Mouse (Mus musculus) kidney, embryonic 15.5 days (tissue): Measurements from ENCODE around the gene Arpc5l. TPM values are rescaled to one million over a fixed set of nuclear protein-coding genes. Genes with fewer than 3 reads are reported as not detected.
A peak's percentile ranks its signal among the peaks of the same experiment; 100 is the strongest.
"Not testable (repeated sequence)": the region's sequence is repeated elsewhere in the genome, so short reads cannot be mapped to it uniquely, and the experiment has no call there.

Experiments
- ATAC-seq: fragments of 200-750 bp; cut with Nextera tagmentation; replicated peaks from 2 replicates; pipeline ENCODE4 v1.8.0; 2017; ENCODE audit warnings: moderate TSS enrichment; ENCODE audit not compliant: low FRiP score
- H3K27ac ChIP-seq: fragments of 300-500 bp; sonication (generic); 2 replicates; pipeline ENCODE4 v1.5.1; 2015; ENCODE audit warnings: mild to moderate bottlenecking, inconsistent platforms
- H3K27me3 ChIP-seq: fragments of 300-500 bp; sonication (generic); 2 replicates; pipeline ENCODE4 v1.6.1; 2015; ENCODE audit warnings: inconsistent platforms
- H3K36me3 ChIP-seq: fragments of 300-500 bp; sonication (generic); 2 replicates; pipeline ENCODE4 v1.6.1; 2015; ENCODE audit warnings: inconsistent platforms
- H3K4me1 ChIP-seq: fragments of 300-500 bp; sonication (generic); 2 replicates; pipeline ENCODE4 v1.6.1; 2015; ENCODE audit warnings: inconsistent platforms
- H3K4me2 ChIP-seq: fragments of 300-500 bp; sonication (generic); 2 replicates; pipeline ENCODE4 v1.6.1; 2015; ENCODE audit warnings: moderate library complexity, mild to moderate bottlenecking, inconsistent platforms
- H3K4me3 ChIP-seq: fragments of 300-500 bp; sonication (generic); replicated peaks from 2 replicates; pipeline ENCODE4 v1.5.1; 2015; ENCODE audit warnings: mild to moderate bottlenecking, inconsistent platforms
- H3K9ac ChIP-seq: fragments of 300-500 bp; sonication (generic); 2 replicates; pipeline ENCODE4 v1.6.1; 2015; ENCODE audit warnings: mild to moderate bottlenecking, inconsistent platforms
- H3K9me3 ChIP-seq: fragments of 300-500 bp; sonication (generic); replicated peaks from 2 replicates; pipeline ENCODE4 v1.6.1; 2016; ENCODE audit warnings: inconsistent platforms
- WGBS: fragments of 180-500 bp; shearing (Covaris S2); methylation state at CpG from one replicate; pipeline ENCODE4 v1.1.7; 2015; ENCODE audit warnings: mixed read lengths; 5-methylcytosine and 5-hydroxymethylcytosine counted together
- polyA plus RNA-seq: library from polyadenylated mRNA; unstranded; fragments of >200 nt; fragmentation: Nextera tagmentation; extraction: Ambion mirVana; gene quantifications from 2 replicates; pipeline ENCODE4 v1.2.1, GENCODE M21; 2015

Gene Arpc5l
- polyA plus RNA-seq, 1 experiment from 2014 or later: 131 TPM

DNA sequence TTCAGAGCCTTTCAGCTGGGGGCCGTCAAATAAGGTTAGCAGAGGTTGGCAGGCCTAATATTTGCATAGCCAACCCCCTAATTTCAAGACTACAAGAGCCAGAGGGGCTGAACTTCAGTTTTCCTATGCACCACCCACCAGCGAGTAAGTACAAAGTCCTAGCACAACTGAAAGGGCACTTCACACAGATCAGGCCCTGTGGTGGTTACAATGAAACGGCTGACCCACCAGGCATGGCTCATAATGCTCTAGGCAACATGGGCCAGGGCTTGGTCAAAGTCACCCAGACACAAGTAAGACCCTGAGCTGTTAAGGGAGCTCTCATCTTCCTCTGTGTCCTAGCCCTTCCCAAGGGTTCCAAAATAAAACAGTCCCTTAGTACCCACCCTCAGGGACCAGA lies 3.3 kb upstream of the Arpc5l start:
- H3K27me3 ChIP-seq: peaks cover 4% of the 10 kb centered on the region; the same call in 1 of the 2 replicates
- H3K4me3 ChIP-seq: no peak overlapping the region
- H3K36me3 ChIP-seq: peaks cover 44% of the 10 kb centered on the region
- H3K4me1 ChIP-seq: peaks cover 51% of the 10 kb centered on the region
- no peak overlapping the region for H3K27ac ChIP-seq
- H3K9me3 ChIP-seq: no peaks in the 10 kb centered on the region
- peak overlapping the region; percentile 4; the same call in 1 of the 2 replicates for H3K4me2 ChIP-seq
- WGBS: 81% methylated on average over 3 of the region's 3 CpGs
- H3K9ac ChIP-seq: no peak overlapping the region
- no peak for ATAC-seq

DNA sequence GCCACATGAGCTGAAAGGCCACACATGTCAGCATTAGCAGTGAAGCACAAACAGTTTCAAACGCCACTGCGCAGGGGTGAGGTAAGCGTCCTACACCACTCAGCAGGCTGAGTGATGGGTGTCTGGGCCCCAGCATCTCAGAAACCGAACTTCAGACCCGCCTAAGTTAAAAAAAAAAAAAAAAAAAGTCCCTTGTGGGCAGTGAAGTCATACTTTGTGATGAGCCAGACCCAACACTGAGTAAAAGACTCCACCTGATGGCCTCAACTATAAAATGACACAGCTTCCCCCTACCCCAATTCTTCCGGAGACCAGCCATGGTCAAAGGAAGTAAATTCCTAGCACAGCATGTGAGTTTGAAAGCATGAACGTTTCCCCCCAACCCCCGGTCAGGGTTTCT lies 2.0 kb upstream of the Arpc5l start:
- Histone ChIP-seq H3K4me3 (peak overlapping the region; percentile 79), H3K4me2 (peak overlapping the region; percentile 79)
- 49% methylated on average over 8 of the region's 8 CpGs for WGBS

DNA sequence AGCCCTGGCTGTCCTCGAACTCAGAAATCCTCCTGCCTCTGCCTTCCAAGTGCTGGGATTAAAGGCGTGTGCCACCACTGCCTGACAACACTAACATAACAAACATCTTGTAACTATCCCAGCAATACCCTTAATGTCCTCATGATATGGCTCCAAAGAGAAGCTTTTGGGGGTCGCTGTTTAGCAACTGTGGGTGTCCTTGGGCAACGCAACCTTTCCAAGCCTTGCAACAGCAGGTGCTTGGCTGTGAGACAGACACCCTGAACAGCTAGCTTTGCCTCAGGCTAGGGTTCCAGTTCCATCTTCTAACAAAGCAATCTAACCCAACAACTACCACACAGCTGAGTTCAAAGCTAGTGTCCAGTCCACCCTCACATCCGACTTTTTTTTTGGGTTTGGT lies 1.6 kb upstream of the Arpc5l start:
- Histone ChIP-seq H3K9me3 (no peaks in the 10 kb centered on the region), H3K4me3 (peak overlapping the region; percentile 79), H3K4me1 (peaks cover 47% of the 10 kb centered on the region), H3K9ac (peak overlapping the region; percentile 92), H3K4me2 (peak overlapping the region; percentile 79), H3K27ac (no peak overlapping the region), H3K36me3 (peaks cover 44% of the 10 kb centered on the region), H3K27me3 (no peaks in the 10 kb centered on the region)
- WGBS: 73% methylated on average over 5 of the region's 5 CpGs
- no peak for ATAC-seq

More for the DNA sequence above, 2.0 kb upstream of the Arpc5l start:
- Histone ChIP-seq H3K9ac (peak overlapping the region; percentile 92; the same call in 1 of the 2 replicates), H3K27me3 (no peaks in the 10 kb centered on the region), H3K27ac (no peak overlapping the region), H3K4me1 (peaks cover 51% of the 10 kb centered on the region), H3K36me3 (peaks cover 44% of the 10 kb centered on the region), H3K9me3 (no peaks in the 10 kb centered on the region)
- ATAC-seq: no peak

DNA sequence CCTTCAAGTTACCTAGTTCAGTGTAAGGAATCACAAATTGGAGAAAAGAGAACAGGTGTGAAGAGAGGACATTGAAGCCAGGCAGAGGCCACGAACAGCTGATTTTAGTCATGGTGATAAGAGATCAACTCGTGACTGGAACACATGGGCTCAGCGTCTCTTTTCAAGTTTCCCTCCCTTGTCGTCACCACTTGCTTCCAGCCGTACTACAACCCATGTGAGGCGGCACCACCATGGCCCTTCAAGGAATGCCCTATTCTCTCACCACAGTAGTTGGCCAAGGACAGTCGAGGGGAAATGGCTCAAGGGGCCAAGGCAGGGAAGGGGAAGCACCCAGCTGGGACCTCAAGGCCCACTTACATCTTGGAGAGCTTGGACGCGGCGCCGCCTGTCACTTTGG lies 776 bp upstream of the Arpc5l start:
- ATAC-seq: no peak
- H3K4me1 ChIP-seq: peaks cover 55% of the 10 kb centered on the region
- peak overlapping the region; percentile 92 for H3K9ac ChIP-seq
- peak overlapping the region; percentile 93 for H3K27ac ChIP-seq
- WGBS: under 1% methylated on average over 11 of the region's 11 CpGs
- H3K27me3 ChIP-seq: no peaks in the 10 kb centered on the region
- H3K4me2 ChIP-seq: peak overlapping the region; percentile 79
- peaks cover 44% of the 10 kb centered on the region for H3K36me3 ChIP-seq
- H3K4me3 ChIP-seq: peak overlapping the region; percentile 79
- H3K9me3 ChIP-seq: no peaks in the 10 kb centered on the region

DNA sequence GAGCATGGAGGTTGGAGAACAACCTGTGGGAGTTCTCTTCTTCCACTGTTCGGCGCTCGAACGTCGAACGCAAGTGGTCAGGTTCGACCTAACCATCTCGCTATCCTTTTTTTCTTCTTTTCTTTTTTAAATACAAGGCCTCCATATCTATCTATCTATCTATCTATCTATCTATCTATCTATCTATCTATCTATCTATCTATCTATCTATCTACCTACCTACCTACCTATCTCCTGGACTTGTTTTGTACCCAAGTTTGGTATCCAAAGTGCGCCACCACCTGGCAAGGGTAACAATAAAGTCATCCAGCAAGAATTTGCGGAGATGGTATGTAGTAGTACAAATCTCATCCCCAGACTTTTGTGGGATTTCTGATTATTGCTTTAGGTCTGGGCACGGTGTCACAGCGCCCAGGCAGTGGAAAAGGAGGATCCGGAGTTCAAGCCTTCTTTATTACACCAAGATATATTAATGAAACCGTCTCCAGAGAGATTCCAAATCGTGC lies 479 bp downstream of the Arpc5l start, which contains the start of gene Rpl35:
Gene Rpl35, minus strand, starts transcription at position 51 of the 506 bp plus-strand sequence.
- no peaks in the 10 kb centered on the region for H3K9me3 ChIP-seq
- ATAC-seq: no peak

DNA sequence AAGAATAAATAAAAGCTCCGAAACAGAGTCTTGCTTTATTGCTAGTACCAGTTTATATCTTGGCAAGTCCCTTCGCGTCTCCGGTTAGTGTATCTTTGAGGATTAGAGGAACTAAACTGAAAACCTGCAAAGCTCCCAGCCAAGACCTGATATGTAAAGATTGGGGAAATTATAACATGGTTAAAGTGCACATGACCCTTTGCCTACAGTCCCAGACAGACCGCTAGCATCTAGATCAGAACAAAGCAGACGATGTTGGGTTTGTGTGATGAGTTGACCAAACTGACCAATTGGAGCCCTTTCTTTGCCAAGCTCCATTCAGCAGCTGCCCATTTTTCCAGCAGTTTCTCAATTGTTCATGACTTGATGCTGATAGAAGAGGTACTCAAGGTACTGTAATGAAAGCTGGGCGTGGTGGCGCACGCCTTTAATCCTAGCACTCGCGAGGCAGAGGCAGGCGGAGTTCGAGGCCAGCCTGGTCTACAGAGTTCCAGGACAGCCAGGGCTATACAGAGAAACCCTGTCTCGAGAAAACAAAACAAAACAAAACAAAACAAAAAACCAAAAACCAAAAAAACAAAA lies 1.1 kb downstream of the Arpc5l start:
- 91% methylated on average over 14 of the region's 14 CpGs for WGBS
- ATAC-seq: no peak
- H3K9me3 ChIP-seq: no peaks in the 10 kb centered on the region
- no peak overlapping the region for H3K9ac ChIP-seq
- peak overlapping the region; percentile 79 for H3K4me3 ChIP-seq
- H3K27ac ChIP-seq: no peak overlapping the region
- H3K27me3 ChIP-seq: no peaks in the 10 kb centered on the region
- H3K4me2 ChIP-seq: peak overlapping the region; percentile 79
- H3K36me3 ChIP-seq: peaks cover 33% of the 10 kb centered on the region
- peaks cover 67% of the 10 kb centered on the region for H3K4me1 ChIP-seq

More for the DNA sequence above, 479 bp downstream of the Arpc5l start, which contains the start of gene Rpl35:
- Histone ChIP-seq H3K36me3 (peaks cover 33% of the 10 kb centered on the region), H3K4me2 (peak within 1 kb of the TSS; percentile 79), H3K27me3 (no peaks in the 10 kb centered on the region), H3K9ac (peak within 1 kb of the TSS; percentile 92), H3K27ac (peak within 1 kb of the TSS; percentile 93), H3K4me3 (peak within 1 kb of the TSS; percentile 79), H3K4me1 (peaks cover 64% of the 10 kb centered on the region)
- 13% methylated on average over 15 of the region's 15 CpGs for whole genome bisulfite sequencing

DNA sequence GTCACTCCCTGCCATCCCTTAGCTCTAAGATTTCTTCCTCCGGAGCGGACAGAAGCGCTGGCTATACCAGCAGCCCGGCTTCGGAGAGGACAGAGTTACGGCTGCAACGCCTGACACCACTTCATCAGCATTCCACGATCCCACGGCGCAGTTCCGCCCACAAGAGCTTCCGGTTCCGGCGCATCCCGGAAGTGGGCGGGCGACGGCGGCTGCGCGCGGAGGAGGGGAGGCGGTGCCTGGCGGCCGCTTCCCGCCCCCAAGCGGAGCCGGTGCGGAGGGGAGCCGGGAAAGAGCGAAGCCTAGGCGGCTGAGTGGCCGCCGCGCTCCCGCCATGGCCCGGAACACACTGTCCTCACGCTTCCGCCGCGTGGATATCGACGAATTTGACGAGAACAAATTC lies 2.7 kb downstream of the Arpc5l start:
- H3K27me3 ChIP-seq: no peaks in the 10 kb centered on the region
- peaks cover 57% of the 10 kb centered on the region for H3K4me1 ChIP-seq
- H3K9me3 ChIP-seq: no peaks in the 10 kb centered on the region
- H3K4me2 ChIP-seq: peak overlapping the region; percentile 78
- H3K27ac ChIP-seq: peak overlapping the region; percentile 98
- peak overlapping the region; percentile 90 for H3K4me3 ChIP-seq
- ATAC-seq: peak; percentile 88
- H3K36me3 ChIP-seq: peaks cover 33% of the 10 kb centered on the region
- peak overlapping the region; percentile 94 for H3K9ac ChIP-seq
- 0% methylated on average over 39 of the region's 44 CpGs for WGBS

DNA sequence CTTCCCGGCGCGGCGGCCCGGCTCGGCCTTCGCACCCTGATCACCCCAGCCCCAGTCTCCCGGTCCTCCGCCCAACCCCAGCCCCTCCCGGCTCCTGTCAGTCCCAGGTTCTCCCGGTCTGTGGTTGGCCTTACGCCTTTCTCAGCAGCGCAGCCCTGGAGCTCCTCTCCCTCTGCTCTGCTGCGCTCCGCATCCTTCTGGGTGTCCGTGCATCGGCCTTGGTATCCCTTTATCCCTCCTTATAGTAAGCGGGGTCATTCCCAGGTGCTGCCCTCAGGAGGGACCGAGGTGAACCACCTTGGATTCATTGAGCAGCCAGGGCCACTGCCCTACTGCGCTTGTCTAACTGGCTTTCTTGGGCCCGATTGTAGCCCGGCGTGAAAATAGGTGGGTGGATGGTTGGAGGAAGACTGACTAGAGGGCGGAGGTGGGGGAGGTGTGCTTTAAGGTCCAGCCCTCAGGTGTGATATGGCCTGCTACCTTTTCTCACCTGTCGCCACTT lies 3.3 kb downstream of the Arpc5l start:
- peak; percentile 58 for ATAC-seq
- H3K4me2 ChIP-seq: peak overlapping the region; percentile 78
- peak overlapping the region; percentile 90 for H3K4me3 ChIP-seq
- H3K36me3 ChIP-seq: peaks cover 33% of the 10 kb centered on the region
- WGBS: 0% methylated on average over 25 of the region's 25 CpGs
- H3K4me1 ChIP-seq: peaks cover 52% of the 10 kb centered on the region
- H3K27ac ChIP-seq: peak overlapping the region; percentile 98
- peak overlapping the region; percentile 94 for H3K9ac ChIP-seq
- no peaks in the 10 kb centered on the region for H3K27me3 ChIP-seq
- H3K9me3 ChIP-seq: no peaks in the 10 kb centered on the region

DNA sequence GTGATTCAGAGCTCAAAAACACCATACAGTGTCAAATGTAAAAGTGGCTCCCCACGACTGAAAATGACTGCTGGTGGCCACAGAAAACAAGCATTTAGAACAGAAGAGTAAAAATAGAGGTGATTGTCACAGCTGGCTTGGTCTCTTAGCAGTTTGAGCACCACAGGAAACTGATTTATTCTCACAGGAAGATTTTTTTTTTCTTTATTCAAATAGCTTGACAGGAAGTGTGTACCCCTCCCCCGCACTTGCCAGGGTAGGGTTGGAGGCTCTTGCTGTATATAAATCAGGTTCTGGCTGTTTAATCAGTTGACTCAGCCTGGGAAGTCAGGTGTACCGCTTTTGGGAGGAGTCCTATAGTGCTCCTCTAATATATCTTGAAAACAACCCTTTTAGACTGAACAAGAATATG lies 3.8 kb downstream of the Arpc5l start:
- H3K4me1 ChIP-seq: peaks cover 46% of the 10 kb centered on the region
- no peaks in the 10 kb centered on the region for H3K27me3 ChIP-seq
- peak overlapping the region; percentile 78 for H3K4me2 ChIP-seq
- peak overlapping the region; percentile 98 for H3K27ac ChIP-seq
- H3K4me3 ChIP-seq: peak overlapping the region; percentile 90
- H3K9me3 ChIP-seq: no peaks in the 10 kb centered on the region
- WGBS: 3% methylated on average over 3 of the region's 3 CpGs
- ATAC-seq: no peak
- peaks cover 33% of the 10 kb centered on the region for H3K36me3 ChIP-seq
- H3K9ac ChIP-seq: peak overlapping the region; percentile 94

DNA sequence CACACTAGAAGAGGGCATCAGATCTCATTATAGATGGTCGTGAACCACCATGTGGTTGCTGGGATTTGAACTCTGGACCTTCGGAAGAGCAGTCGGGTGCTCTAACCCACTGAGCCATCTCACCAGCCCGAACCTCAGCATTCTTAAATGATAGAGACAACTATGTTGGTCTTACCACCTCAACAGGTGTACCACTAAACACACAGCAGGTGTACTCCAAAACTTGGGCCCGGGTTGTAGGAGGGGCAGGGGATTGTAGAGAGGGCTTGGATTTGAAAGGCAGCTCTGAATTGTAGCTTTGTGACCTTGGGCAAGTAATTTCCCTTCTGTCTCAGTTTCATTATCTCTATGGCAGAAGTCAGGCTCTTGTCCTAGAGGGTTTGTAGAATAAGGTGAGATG lies 5.0 kb downstream of the Arpc5l start:
- ATAC-seq, H3K27me3 ChIP-seq, H3K27ac ChIP-seq, H3K9ac ChIP-seq, H3K9me3 ChIP-seq, H3K4me3 ChIP-seq, H3K4me2 ChIP-seq: not testable (repeated sequence)
- Histone ChIP-seq H3K36me3 (peaks cover 45% of the 10 kb centered on the region), H3K4me1 (peaks cover 42% of the 10 kb centered on the region)
- WGBS: 89% methylated on average over 5 of the region's 5 CpGs

DNA sequence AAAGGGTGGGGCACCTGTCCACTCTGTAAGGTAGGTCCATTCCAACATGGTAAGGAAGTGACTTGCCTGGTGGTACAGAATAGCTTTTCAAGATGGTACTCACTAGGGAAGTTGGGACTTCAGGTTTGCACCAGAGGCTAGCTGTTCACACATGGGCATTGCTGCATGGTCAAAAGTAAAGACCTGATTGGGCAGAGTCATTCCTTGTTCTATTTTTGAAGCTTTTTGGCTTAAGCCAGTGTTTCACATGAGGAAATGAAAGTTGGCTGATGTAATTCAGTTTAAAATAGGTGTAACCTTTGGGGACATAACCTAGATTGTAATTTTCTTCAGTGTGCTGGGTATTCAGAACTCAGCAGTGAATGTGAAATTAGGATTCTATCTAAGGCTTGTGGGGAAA lies 6.1 kb downstream of the Arpc5l start:
- Histone ChIP-seq H3K9me3 (no peaks in the 10 kb centered on the region), H3K36me3 (peaks cover 56% of the 10 kb centered on the region), H3K27ac (no peak overlapping the region), H3K4me2 (no peak overlapping the region), H3K27me3 (no peaks in the 10 kb centered on the region), H3K4me3 (no peak overlapping the region), H3K4me1 (peaks cover 35% of the 10 kb centered on the region), H3K9ac (no peak overlapping the region)
- no peak for ATAC-seq

DNA sequence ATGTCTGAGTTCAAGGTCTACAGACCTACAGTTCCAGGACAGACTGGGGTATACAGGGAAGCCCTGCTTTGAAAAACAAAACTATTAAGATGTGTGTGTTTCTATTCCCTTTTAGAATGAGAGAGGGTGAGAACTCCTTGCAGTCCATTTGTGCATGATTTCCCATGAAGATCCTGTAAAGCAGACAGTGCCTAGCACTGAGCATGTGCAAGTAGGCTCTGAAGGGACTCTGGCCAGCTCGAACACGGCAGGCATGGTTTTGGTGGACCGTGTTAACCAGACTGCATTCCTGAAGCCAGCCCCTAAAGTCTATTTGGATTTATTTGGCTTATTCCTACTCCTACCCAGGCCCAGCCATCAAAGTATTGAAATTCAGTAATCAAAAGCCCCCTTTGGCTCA lies 6.8 kb downstream of the Arpc5l start:
- no peaks in the 10 kb centered on the region for H3K9me3 ChIP-seq
- peaks cover 29% of the 10 kb centered on the region for H3K4me1 ChIP-seq
- no peak overlapping the region for H3K4me3 ChIP-seq
- no peaks in the 10 kb centered on the region for H3K27me3 ChIP-seq
- H3K9ac ChIP-seq: no peak overlapping the region
- H3K4me2 ChIP-seq: no peak overlapping the region
- ATAC-seq: no peak
- WGBS: 88% methylated on average over 3 of the region's 3 CpGs
- H3K36me3 ChIP-seq: peaks cover 63% of the 10 kb centered on the region
- H3K27ac ChIP-seq: no peak overlapping the region
